Mouse (Mus musculus): ENCODE data around the gene Ppox.

The Ppox gene

DNA sequence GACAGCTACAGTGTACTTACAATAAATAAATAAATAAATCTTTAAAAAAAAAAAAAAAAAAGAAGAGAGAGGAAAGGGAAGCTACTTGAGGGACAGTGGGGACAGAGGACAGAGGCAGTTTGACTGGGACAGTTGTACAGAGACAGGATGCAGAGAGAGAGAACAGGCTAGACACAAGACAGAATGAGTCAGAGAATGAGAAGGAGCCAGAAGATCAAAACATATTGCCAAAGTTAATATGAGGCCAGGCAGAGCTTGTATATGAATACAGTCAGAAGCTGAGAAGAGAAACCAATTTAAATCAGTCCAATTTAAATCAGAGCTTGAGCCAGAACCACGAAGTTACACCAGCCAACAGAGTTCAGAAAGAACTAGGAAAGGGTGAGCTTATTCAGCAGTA lies 12.6 kb downstream of the Ppox start:
- in situ Hi-C loops (cut with MboI; ENCODE audit: low sequenced_read_pairs), result no loop called here

DNA sequence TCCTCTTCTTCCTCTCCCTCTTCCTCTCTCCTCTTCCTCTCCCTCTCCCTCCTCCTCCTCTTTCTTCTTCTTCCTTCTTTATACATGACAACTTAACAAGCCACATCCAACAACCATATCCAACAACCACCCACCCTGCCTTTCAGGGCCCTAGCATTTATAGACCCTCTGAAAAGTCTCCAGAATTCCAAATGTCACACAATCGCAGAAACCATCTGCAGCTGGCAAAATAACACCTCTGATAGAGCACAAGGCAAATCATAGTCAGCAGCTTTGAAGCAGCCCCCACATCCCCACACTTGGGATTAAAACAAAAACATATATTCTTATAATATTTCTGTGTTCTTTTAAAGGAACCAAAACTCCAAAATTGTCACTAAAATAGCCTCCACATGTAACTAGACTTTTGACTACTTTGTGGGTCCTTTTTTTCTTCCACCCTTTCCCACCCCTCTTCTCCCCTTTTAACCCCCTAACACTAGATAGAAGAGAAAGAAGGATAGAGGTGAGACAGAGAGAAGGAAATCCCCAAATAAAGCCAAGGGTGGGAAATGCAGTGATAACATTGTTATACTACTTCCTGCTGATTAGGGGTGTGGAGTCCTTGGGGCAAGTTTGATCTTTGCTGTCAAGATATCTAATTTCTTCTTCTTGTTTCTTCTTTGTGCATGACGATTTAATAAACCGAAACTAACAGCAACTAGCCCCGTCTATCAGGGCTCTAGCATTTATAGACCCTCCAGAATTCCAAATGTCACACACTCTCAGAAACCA lies 14.8 kb downstream of the Ppox start:
- in situ Hi-C loops (cut with MboI; ENCODE audit: low sequenced_read_pairs), result no loop called here

GRCm38 (mm10) chr1:171263666-171264461 lies 17.1 kb downstream of the Ppox start:
- in situ Hi-C loops (cut with MboI; ENCODE audit: low sequenced_read_pairs), result no loop called here

DNA sequence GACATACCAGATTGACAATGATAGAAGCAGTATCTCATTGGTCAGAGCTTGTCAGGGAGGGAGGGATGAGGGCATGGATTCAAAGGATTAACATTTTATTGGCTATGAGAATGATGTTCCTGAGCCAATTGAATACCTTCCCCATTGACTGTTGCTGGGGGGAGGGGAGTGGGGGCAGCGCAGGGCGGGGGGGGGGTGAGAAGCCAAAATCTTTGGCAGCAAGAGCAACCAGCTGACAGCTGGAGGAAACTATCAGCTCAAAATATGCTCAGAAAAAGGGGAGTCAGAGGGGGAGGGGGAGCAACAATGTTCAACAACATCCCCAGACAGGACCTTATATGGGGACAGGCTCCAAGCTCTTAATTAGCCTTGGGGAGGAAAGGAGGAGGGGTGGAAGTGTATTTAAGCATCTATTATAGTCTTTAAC lies 17.8 kb downstream of the Ppox start:
- in situ Hi-C loops (cut with MboI; ENCODE audit: low sequenced_read_pairs), result no loop called here

DNA sequence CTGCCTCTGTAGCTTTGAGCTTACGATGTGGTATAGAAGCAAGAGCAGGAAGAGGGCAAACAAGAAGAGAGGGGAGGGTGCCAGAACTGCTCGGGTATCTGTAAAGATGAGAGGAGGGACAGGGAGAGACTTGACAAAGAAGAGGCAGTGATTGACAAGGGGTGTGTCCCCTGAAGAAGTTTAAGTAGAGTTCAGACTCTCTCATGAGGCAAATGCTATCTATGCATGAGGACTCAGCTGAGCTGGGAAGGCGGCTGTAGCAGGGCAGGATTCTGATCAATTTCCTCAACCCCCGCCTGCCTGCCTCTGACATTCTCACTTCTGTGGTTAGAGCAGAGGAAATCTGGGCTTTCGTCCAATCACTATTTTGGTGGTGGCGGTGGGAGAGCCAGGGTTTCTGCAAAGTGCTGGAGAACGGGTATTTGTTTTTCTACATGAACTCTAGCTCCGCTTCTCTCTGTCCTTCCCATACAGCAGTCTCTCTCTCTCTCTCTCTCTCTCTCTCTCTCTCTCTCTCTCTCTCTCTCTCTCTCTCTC lies 18.3 kb downstream of the Ppox start:
- in situ Hi-C loops (cut with MboI; ENCODE audit: low sequenced_read_pairs), result no loop called here

DNA sequence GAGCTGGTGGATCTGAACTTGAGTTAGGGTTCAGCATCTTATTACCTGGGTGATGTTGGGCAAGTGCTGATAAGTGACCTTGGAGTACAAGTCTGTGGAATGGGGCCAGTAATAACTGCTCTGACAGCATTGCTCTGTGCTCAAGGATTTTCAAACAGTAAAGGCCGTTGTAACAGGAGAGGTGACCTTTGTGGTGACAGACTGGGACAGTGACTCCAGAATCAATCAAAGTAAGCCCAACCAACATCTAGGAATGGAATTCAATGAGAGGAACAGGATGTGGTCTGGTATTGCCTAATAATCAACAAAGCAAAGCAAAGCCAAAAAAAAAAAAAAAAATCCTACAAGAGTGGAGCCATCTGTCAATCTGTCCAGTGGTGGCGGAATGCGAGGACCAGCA lies 20.7 kb downstream of the Ppox start:
- in situ Hi-C loops (cut with MboI; ENCODE audit: low sequenced_read_pairs), result no loop called here

DNA sequence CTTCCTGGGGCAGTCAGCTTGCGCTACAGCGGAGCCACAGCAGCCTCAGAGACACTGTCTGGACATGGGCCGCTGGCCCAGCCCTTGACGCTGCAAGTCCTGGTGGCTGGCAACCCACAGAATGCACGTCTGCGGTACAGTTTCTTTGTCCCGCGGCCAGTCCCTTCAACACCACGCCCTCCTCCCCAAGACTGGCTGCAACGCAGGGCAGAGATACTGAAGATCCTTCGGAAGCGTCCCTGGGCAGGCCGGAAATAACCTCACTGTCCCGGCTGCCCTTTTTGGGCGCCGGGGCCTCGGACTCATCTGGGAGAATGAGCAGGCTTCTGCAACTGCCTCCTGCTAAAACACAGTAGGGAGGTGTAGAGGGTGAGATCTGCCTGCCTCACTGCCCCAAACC lies 22.1 kb downstream of the Ppox start:
- in situ Hi-C loops (cut with MboI; ENCODE audit: low sequenced_read_pairs), result no loop called here

- in situ Hi-C loops (cut with MboI; ENCODE audit: low sequenced_read_pairs), result no loop called here
Observed at GRCm38 (mm10) chr1:171257781-171258180, 23.2 kb downstream of the Ppox start.

DNA sequence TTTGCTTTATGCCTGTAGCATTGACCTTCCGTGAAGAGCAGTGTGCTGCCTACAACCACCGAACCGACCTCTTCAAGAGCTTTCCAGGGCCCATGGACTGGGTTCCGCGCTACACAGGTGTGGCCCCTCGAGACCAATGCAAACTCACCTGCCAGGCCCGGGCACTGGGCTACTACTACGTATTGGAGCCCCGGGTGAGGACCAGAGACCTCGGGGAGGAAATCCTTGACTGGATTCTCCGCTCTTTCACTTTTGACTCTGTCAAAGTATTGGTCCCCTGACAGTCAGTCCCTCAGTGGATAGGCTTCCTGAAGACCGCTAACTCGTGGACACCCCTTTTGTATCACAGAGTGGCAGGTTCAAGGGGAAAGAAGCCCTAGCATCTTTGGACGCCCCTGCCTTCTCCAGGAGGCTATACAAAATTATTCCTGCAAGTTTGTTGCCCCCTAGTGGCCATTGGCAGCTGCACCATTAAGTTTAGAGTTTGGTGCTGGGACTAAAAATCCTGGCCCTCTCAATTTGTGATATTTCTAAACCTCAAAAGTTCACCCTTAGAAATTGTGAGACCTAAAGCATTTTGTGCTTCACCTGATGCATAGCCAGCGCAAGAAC lies 23.9 kb downstream of the Ppox start:
- in situ Hi-C loops (cut with MboI; ENCODE audit: low sequenced_read_pairs), result no loop called here

DNA sequence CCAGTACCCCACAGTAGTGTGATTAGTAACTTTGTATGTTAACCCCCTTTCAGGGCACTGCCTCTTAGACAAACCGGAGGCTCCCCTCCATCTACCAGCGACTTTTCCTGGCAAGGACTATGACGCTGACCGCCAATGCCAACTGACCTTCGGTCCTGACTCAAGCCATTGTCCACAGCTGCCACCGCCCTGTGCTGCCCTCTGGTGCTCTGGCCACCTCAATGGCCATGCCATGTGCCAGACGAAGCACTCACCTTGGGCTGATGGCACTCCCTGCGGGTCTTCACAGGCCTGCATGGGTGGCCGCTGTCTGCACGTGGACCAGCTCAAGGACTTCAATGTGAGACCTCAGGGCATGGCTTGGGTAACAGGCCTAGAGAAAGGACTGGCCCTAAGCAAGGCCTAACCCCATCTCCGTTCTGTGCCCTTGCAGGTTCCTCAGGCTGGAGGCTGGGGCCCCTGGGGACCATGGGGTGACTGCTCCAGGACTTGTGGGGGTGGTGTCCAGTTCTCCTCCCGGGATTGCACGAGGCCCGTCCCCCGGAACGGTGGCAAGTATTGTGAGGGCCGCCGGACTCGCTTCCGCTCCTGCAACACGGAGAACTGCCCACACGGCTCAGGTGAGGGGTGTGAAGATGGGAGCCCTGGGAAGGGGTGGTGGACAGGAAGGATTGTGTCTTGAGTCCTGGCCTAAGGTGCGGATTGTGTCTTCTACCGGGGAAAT lies 24.7 kb downstream of the Ppox start:
- in situ Hi-C loops (cut with MboI; ENCODE audit: low sequenced_read_pairs), result no loop called here

GRCm38 (mm10) chr1:171252415-171252814 lies 28.6 kb downstream of the Ppox start:
- in situ Hi-C loops (cut with MboI; ENCODE audit: low sequenced_read_pairs), result no loop called here

DNA sequence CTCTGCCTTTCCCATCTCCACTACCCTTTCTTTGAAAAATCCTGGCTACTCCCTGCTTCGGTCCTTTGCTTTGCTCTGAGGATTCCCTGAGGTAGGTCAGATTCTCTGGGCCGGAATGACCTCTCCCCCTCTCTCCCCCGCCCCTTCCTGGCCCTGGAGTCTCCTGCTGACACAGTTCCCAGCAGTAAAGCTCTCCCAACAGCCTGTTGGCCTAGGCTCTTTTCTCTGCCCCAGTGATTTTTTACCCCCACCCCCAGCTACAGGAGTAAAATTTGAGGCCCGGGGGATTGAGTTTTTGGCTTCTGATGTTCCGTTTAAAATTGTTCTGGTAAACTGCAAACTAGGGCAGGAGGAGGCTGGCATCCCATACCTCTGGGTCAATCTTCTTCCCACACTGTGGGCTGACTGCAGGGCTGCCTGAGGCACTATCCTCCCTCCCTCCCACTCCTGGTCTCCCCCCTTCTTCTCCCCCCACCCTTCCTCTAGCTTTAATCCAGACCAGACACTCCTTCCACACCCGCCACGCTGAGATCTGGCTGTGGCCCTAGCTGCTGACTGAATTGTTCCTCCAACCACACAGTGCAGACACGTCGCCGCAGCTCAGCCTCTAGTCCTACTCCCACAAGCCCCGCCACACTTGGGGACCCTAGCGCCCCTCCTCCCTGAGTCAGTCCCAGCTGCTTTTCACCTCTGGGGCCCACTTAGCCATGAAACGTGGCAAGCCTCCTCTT lies 29.2 kb downstream of the Ppox start:
- in situ Hi-C loops (cut with MboI; ENCODE audit: low sequenced_read_pairs), result no loop called here

DNA sequence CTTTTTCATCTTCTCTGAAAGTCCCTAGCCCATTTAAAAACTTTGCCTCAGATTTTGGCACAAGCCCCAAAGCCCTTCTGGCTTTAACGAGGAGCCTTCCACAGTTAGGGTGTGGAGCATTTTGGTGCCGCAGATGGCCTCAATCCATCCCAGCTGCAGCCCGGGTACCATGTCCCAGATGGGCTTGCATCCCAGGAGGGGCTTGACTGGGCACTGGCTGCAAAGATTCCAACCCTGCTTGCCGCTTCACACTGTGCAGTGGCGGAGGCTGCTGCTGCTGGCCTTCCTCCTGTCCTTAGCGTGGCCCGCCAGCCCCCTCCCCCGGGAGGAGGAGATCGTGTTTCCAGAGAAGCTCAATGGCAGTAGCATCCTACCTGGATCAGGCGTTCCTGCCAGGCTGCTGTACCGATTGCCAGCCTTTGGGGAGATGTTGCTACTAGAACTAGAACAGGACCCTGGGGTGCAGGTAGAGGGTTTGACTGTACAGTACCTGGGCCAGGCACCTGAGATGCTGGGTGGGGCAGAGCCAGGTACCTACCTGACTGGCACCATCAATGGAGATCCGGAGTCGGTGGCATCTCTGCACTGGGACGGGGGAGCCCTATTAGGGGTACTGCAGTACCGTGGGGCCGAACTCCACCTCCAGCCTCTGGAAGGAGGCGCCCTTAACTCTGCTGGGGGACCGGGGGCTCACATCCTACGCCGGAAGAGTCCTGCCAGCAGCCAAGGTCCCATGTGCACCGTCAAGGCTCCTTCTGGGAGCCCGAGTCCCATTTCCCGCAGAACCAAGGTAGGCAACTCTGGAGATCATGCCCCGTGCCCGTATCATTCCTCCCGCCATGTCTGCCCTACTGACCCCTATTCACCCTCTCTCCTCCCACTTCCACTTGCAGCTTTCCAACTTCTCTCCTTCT lies 30.0 kb downstream of the Ppox start, which contains the start of gene Ndufs2:
TSS of gene Ndufs2 (minus strand) at position 709 of the 914 bp plus-strand sequence.
- in situ Hi-C loops (cut with MboI; ENCODE audit: low sequenced_read_pairs), result no loop called here

DNA sequence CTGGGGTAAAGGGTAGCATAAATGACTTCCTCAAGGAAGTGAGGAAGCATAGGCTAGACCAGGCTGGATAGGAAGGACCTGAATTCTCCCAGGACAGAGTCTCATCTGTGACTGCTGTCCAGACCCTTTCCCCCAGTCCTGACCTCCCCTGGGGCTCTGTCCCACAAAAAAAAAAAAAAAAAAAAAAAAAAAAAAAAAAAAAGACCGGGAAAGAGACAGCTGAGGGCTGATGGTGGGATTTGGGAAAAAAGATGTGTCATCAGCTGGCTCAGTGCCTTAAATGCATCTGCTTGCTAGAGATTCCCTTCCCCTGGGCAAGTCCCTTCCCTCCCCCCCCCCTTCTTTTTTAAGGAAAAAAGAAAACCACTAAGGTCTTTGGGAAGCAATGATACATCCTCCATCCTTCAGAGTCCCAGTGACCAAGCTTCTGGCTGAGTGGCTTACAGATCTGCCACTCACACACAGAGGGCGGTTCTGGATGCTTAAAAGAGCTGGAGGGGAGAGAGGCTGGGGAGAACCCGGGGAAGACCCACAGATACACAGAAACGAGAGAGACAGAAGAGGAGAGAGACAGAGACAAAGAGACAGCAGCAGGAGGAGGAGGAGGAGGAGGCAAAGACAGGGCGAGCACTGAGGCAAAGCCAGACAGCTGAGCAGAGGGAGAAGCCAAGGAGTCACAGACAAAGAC lies 30.9 kb downstream of the Ppox start, which contains the start of gene Adamts4:
TSS of gene Adamts4 (plus strand) at position 509 of the 688 bp plus-strand sequence.
- in situ Hi-C loops (cut with MboI; ENCODE audit: low sequenced_read_pairs), result no loop called here

GRCm38 (mm10) chr1:171248386-171249226 lies 32.4 kb downstream of the Ppox start:
- in situ Hi-C loops (cut with MboI; ENCODE audit: low sequenced_read_pairs), result no loop called here

DNA sequence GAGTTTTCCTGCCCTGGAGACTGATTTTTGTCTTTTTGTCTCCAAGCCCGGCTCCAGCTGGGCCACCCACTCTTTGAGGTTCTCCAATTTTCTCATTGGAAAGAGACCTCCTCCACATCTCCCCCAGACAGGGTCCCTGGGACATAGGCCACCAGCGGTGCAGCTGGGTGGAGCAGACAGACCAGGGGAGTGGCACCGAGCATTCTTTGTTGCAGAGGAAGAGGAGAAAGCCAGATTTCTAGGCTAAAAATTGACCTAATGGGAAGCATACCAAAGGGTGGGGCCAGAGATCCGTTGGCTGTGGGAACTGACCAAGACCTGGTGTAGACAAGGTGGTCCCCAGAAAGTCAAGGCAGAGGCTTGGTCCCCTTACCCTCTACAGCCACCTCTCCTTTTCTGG lies 33.1 kb downstream of the Ppox start:
- in situ Hi-C loops (cut with MboI; ENCODE audit: low sequenced_read_pairs), result no loop called here

DNA sequence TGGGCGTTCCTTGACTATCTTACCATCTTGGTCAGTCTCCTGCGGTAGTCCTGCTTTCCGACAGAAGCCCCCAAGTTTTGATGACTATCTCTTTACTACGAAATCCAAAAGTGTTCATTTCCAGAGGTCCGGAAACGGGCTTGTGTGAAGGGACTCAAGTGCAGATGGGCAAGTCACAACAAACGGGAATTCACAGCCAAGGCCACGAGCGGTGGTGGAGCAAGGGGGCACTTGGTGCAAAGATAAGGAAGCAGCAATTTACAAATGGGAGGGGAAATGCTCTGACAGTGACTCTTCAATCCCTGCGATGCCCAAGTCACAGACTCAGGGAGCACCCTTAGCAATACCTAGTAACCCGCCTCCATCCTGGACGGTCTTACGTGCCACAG lies 33.5 kb downstream of the Ppox start:
- in situ Hi-C loops (cut with MboI; ENCODE audit: low sequenced_read_pairs), result no loop called here

All from CH12F3 (cell line).